Mouse (Mus musculus) testis, adult 2 months (tissue): ENCODE measurements at regions not wholly inside any gene's neighbourhood (a gene's known extent, or its start where the extent isn't known, plus 50 kb on each side); places are given as distances from the start of the nearest gene placed in this dataset.

Experiments
- CTCF ChIP-seq: fragments of 200-500 bp; IDR thresholded peaks from 2 replicates; pipeline ENCODE4 v1.5.1; 2012; ENCODE audit warnings: low read depth, mild to moderate bottlenecking, inconsistent platforms, low read length, moderate library complexity; ENCODE audit not compliant: control insufficient read depth, insufficient read depth, insufficient replicate concordance
- POLR2A ChIP-seq: fragments of 200-500 bp; IDR thresholded peaks from 2 replicates; pipeline ENCODE4 v1.6.1; 2012; ENCODE audit warnings: low read depth, mild to moderate bottlenecking, inconsistent platforms, low read length, moderate library complexity; ENCODE audit not compliant: control insufficient read depth

GRCm38 (mm10) chr9:94289546-94289945 is 248.3 kb downstream of the 1190002N15Rik start:
- TF ChIP-seq POLR2A (no peak), CTCF (no peak)
